Mouse (Mus musculus): Measurements from ENCODE around the gene Snd1. TPM values are rescaled to one million over a fixed set of nuclear protein-coding genes. Genes with fewer than 3 reads are reported as not detected.

The Snd1 gene
- polyA plus RNA-seq (2012; ENCODE audit: insufficient read depth, insufficient read length, missing spikeins) = 58.9 and 59.1 TPM in 2 replicates

- Histone ChIP-seq H3K4me3 (ENCODE audit: insufficient read depth, low read length) (no peak within 1 kb of the TSS), H3K4me1 (ENCODE audit: control insufficient read depth, insufficient read depth, low read length) (peaks cover 4% of the 10 kb centered on the region; the same call in 1 of the 2 replicates), H3K27ac (ENCODE audit: insufficient read depth, low read depth, low read length) (no peak within 1 kb of the TSS)
- no peak for TF ChIP-seq CTCF (IDR thresholded peaks at IDR 0.05; ENCODE audit: low read depth, low read length)
- no peak for TF ChIP-seq POLR2A (IDR thresholded peaks at IDR 0.05; ENCODE audit: borderline replicate concordance, low read depth, low read length)
Observed at GRCm38 (mm10) chr6:28474839-28475238, at the start of gene Snd1. TSS of gene Snd1 (plus strand) at chr6:28475139.

GRCm38 (mm10) chr6:28427096-28427839 is 47.7 kb upstream of the Snd1 start, which contains the start of gene Fscn3:
TSS of gene Fscn3 (plus strand) at chr6:28427789.
- H3K4me1 ChIP-seq (ENCODE audit: control insufficient read depth, insufficient read depth, low read length) = peaks cover 13% of the 10 kb centered on the region
- no peak within 1 kb of the TSS for H3K27ac ChIP-seq (ENCODE audit: insufficient read depth, low read depth, low read length)
- H3K4me3 ChIP-seq (ENCODE audit: insufficient read depth, low read length) = no peak within 1 kb of the TSS
- TF ChIP-seq CTCF (IDR thresholded peaks at IDR 0.05; ENCODE audit: low read depth, low read length) (no peak), POLR2A (IDR thresholded peaks at IDR 0.05; ENCODE audit: borderline replicate concordance, low read depth, low read length) (no peak)

- H3K27ac ChIP-seq (ENCODE audit: insufficient read depth, low read depth, low read length) = no peak within 1 kb of the TSS
- TF ChIP-seq CTCF (IDR thresholded peaks at IDR 0.05; ENCODE audit: low read depth, low read length) (no peak), POLR2A (IDR thresholded peaks at IDR 0.05; ENCODE audit: borderline replicate concordance, low read depth, low read length) (no peak)
- peaks cover 5% of the 10 kb centered on the region; the same call in 1 of the 2 replicates for H3K4me1 ChIP-seq (ENCODE audit: control insufficient read depth, insufficient read depth, low read length)
- H3K4me3 ChIP-seq (ENCODE audit: insufficient read depth, low read length) = no peak within 1 kb of the TSS
Observed at GRCm38 (mm10) chr6:28428290-28428689, 46.6 kb upstream of the Snd1 start, which contains the start of gene Gcc1. TSS of gene Gcc1 (minus strand) at chr6:28428390.

GRCm38 (mm10) chr6:28429870-28430269 is 45.1 kb upstream of the Snd1 start:
- no peak overlapping the region for H3K4me3 ChIP-seq (ENCODE audit: insufficient read depth, low read length)
- H3K27ac ChIP-seq (ENCODE audit: insufficient read depth, low read depth, low read length) = no peak overlapping the region
- H3K4me1 ChIP-seq (ENCODE audit: control insufficient read depth, insufficient read depth, low read length) = no peaks in the 10 kb centered on the region; the same call in 1 of the 2 replicates
- no peak for TF ChIP-seq POLR2A (IDR thresholded peaks at IDR 0.05; ENCODE audit: borderline replicate concordance, low read depth, low read length)
- no peak for TF ChIP-seq CTCF (IDR thresholded peaks at IDR 0.05; ENCODE audit: low read depth, low read length)

GRCm38 (mm10) chr6:28430795-28431537 is 44.0 kb upstream of the Snd1 start:
- Histone ChIP-seq H3K4me1 (ENCODE audit: control insufficient read depth, insufficient read depth, low read length) (no peaks in the 10 kb centered on the region; the same call in 1 of the 2 replicates), H3K4me3 (ENCODE audit: insufficient read depth, low read length) (no peak overlapping the region), H3K27ac (ENCODE audit: insufficient read depth, low read depth, low read length) (no peak overlapping the region)
- TF ChIP-seq POLR2A (IDR thresholded peaks at IDR 0.05; ENCODE audit: borderline replicate concordance, low read depth, low read length) (no peak), CTCF (IDR thresholded peaks at IDR 0.05; ENCODE audit: low read depth, low read length) (no peak)

- Histone ChIP-seq H3K4me1 (ENCODE audit: control insufficient read depth, insufficient read depth, low read length) (no peaks in the 10 kb centered on the region; the same call in 1 of the 2 replicates), H3K27ac (ENCODE audit: insufficient read depth, low read depth, low read length) (no peak overlapping the region), H3K4me3 (ENCODE audit: insufficient read depth, low read length) (no peak overlapping the region)
- TF ChIP-seq CTCF (IDR thresholded peaks at IDR 0.05; ENCODE audit: low read depth, low read length) (no peak), POLR2A (IDR thresholded peaks at IDR 0.05; ENCODE audit: borderline replicate concordance, low read depth, low read length) (no peak)
Observed at GRCm38 (mm10) chr6:28431538-28431855, 43.4 kb upstream of the Snd1 start.

- Histone ChIP-seq H3K27ac (ENCODE audit: insufficient read depth, low read depth, low read length) (no peak overlapping the region), H3K4me3 (ENCODE audit: insufficient read depth, low read length) (no peak overlapping the region), H3K4me1 (ENCODE audit: control insufficient read depth, insufficient read depth, low read length) (no peaks in the 10 kb centered on the region)
- TF ChIP-seq CTCF (IDR thresholded peaks at IDR 0.05; ENCODE audit: low read depth, low read length) = no peak
- no peak for TF ChIP-seq POLR2A (IDR thresholded peaks at IDR 0.05; ENCODE audit: borderline replicate concordance, low read depth, low read length)
Observed at GRCm38 (mm10) chr6:28447937-28448336, 27.0 kb upstream of the Snd1 start.

- H3K27ac ChIP-seq (ENCODE audit: insufficient read depth, low read depth, low read length) = no peak within 1 kb of the TSS
- H3K4me3 ChIP-seq (ENCODE audit: insufficient read depth, low read length) = no peak within 1 kb of the TSS
Observed at GRCm38 (mm10) chr6:28449253-28449652, 25.7 kb upstream of the Snd1 start, which contains the start of gene Pax4. TSS of gene Pax4 (minus strand) at chr6:28449353.

GRCm38 (mm10) chr6:28450481-28450880 is 24.5 kb upstream of the Snd1 start:
- Histone ChIP-seq H3K4me1 (ENCODE audit: control insufficient read depth, insufficient read depth, low read length) (no peaks in the 10 kb centered on the region), H3K27ac (ENCODE audit: insufficient read depth, low read depth, low read length) (no peak overlapping the region), H3K4me3 (ENCODE audit: insufficient read depth, low read length) (no peak overlapping the region)
- TF ChIP-seq POLR2A (IDR thresholded peaks at IDR 0.05; ENCODE audit: borderline replicate concordance, low read depth, low read length) (no peak), CTCF (IDR thresholded peaks at IDR 0.05; ENCODE audit: low read depth, low read length) (no peak)

More at GRCm38 (mm10) chr6:28449253-28449652, 25.7 kb upstream of the Snd1 start, which contains the start of gene Pax4:
- no peak for TF ChIP-seq POLR2A (IDR thresholded peaks at IDR 0.05; ENCODE audit: borderline replicate concordance, low read depth, low read length)
- no peak for TF ChIP-seq CTCF (IDR thresholded peaks at IDR 0.05; ENCODE audit: low read depth, low read length)
- H3K4me1 ChIP-seq (ENCODE audit: control insufficient read depth, insufficient read depth, low read length) = no peaks in the 10 kb centered on the region

- TF ChIP-seq CTCF (IDR thresholded peaks at IDR 0.05; ENCODE audit: low read depth, low read length) (no peak), POLR2A (IDR thresholded peaks at IDR 0.05; ENCODE audit: borderline replicate concordance, low read depth, low read length) (no peak)
- H3K4me1 ChIP-seq (ENCODE audit: control insufficient read depth, insufficient read depth, low read length) = no peaks in the 10 kb centered on the region
- H3K27ac ChIP-seq (ENCODE audit: insufficient read depth, low read depth, low read length) = no peak overlapping the region
- H3K4me3 ChIP-seq (ENCODE audit: insufficient read depth, low read length) = no peak overlapping the region
Observed at GRCm38 (mm10) chr6:28450977-28451376, 24.0 kb upstream of the Snd1 start.
